Mouse (Mus musculus): ENCODE results near the gene Cyp2c67.
"Not testable (repeated sequence)": the region's sequence is repeated elsewhere in the genome, so short reads cannot be mapped to it uniquely, and the experiment has no call there.

Gene Cyp2c67

GRCm38 (mm10) chr19:39648938-39649337 is at the start of gene Cyp2c67:
Cyp2c67 (minus strand) TSS chr19:39649051.
- DNase-seq (ENCODE audit: low spot score), result no peak

GRCm38 (mm10) chr19:39665650-39666049 is 16.8 kb upstream of the Cyp2c67 start:
- not testable (repeated sequence) for DNase-seq (ENCODE audit: low spot score)

GRCm38 (mm10) chr19:39652381-39652780 is 3.5 kb upstream of the Cyp2c67 start:
- no peak for DNase-seq (ENCODE audit: low spot score)

- DNase-seq (ENCODE audit: low spot score), result no peak
These were observed 1.3 kb downstream of the Cyp2c67 start for GRCm38 (mm10) chr19:39647519-39647918.

GRCm38 (mm10) chr19:39644551-39644950 is 4.3 kb downstream of the Cyp2c67 start:
- DNase-seq (ENCODE audit: low spot score), result not testable (repeated sequence)

Measured in spleen, adult 12 weeks (tissue).